Mouse (Mus musculus): Measurements from ENCODE around the gene Nf1. TPM values are rescaled to one million over a fixed set of nuclear protein-coding genes. Genes with fewer than 3 reads are reported as not detected.

Gene Nf1
- polyA plus RNA-seq, 1 experiment from 2014 or later = 19.6 TPM

DNA sequence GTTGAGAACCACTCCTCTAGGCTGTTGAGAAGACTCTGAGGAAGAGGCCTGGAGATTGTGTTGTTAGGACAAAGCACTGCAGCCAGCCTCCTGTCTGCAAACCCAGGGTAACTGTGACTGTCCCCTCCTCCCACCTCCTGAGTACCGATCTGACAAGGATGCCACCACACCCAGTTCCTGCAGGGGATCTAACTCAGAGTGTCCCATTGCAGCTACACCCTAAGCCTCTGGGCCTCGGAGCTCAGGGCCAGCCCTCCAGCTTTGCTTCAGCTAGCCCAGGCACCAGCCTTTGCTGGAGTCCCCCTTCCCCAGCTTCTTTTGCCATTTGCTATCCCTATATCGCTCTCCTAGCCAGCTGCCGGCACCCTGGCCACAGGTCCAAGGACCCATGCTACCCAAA is 274.2 kb downstream of the Nf1 start:
- Histone ChIP-seq H3K4me3 (ENCODE audit: low read depth, low read length) (no peak overlapping the region), H3K27ac (ENCODE audit: low read depth, low read length) (no peak overlapping the region), H3K9me3 (ENCODE audit: control insufficient read depth, low read length) (no peaks in the 10 kb centered on the region), H3K9ac (replicated peaks; ENCODE audit: low read depth, low read length) (no peak overlapping the region), H3K4me1 (ENCODE audit: control insufficient read depth, insufficient read depth, low read length) (peaks cover 17% of the 10 kb centered on the region), H3K27me3 (ENCODE audit: control insufficient read depth, insufficient read depth, low read length) (no peaks in the 10 kb centered on the region), H3K4me2 (ENCODE audit: low read depth, low read length) (no peak overlapping the region), H3K36me3 (ENCODE audit: control insufficient read depth, insufficient read depth, low read length) (no peaks in the 10 kb centered on the region)
- no peak for ATAC-seq (ENCODE audit: low read depth)
- WGBS = 56% methylated on average over 4 of the region's 4 CpGs

DNA sequence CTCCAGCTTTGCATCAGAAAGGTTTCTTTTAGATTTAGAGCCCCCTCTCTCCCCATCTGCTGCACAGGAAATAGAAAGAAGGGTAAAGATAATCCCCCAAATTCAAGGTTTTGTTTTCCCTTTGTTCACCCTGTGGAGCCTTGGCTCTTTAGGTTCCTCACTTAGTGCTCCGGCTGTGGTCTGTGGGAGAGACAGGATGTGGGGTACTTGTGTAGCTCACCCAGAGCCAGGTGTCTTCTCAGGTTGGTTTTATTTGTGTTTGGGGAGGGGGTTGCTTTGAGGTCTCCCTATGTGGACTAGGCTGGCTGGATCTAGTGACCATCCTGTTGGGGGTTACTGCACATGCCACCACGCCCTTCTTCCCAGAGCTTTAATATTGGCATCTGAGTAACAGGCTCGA is 275.4 kb downstream of the Nf1 start:
- Histone ChIP-seq H3K27me3 (ENCODE audit: control insufficient read depth, insufficient read depth, low read length) (no peaks in the 10 kb centered on the region), H3K9ac (replicated peaks; ENCODE audit: low read depth, low read length) (no peak overlapping the region), H3K4me1 (ENCODE audit: control insufficient read depth, insufficient read depth, low read length) (peaks cover 17% of the 10 kb centered on the region), H3K9me3 (ENCODE audit: control insufficient read depth, low read length) (no peaks in the 10 kb centered on the region), H3K4me2 (ENCODE audit: low read depth, low read length) (no peak overlapping the region), H3K27ac (ENCODE audit: low read depth, low read length) (no peak overlapping the region), H3K36me3 (ENCODE audit: control insufficient read depth, insufficient read depth, low read length) (no peaks in the 10 kb centered on the region), H3K4me3 (ENCODE audit: low read depth, low read length) (no peak overlapping the region)
- ATAC-seq (ENCODE audit: low read depth) = no peak
- WGBS = 89% methylated on average over 3 of the region's 3 CpGs

DNA sequence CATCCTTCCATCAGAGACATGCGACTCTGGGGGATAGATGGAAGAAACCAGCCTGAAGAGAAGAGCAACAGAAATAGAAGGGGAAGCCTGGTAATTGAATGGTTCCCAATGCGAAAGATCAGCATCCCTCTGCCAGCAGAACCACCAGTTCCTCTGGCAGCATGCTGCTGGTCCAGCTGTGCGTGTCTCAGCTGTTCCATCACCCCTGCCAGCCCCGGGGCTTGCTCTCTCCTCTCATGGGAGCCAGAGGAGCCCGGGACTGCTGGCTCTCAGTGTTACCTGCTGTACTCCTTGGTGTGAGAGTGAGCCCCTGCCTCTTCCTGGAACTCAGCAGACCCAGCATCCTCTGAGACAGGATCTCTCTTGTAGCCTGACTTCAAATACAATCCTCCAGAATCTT is 276.4 kb downstream of the Nf1 start:
- Histone ChIP-seq H3K4me2 (ENCODE audit: low read depth, low read length) (no peak overlapping the region), H3K36me3 (ENCODE audit: control insufficient read depth, insufficient read depth, low read length) (no peaks in the 10 kb centered on the region), H3K4me1 (ENCODE audit: control insufficient read depth, insufficient read depth, low read length) (peaks cover 10% of the 10 kb centered on the region), H3K27ac (ENCODE audit: low read depth, low read length) (no peak overlapping the region), H3K9me3 (ENCODE audit: control insufficient read depth, low read length) (no peaks in the 10 kb centered on the region), H3K9ac (replicated peaks; ENCODE audit: low read depth, low read length) (no peak overlapping the region), H3K27me3 (ENCODE audit: control insufficient read depth, insufficient read depth, low read length) (no peaks in the 10 kb centered on the region), H3K4me3 (ENCODE audit: low read depth, low read length) (no peak overlapping the region)
- WGBS = 59% methylated on average over 5 of the region's 5 CpGs
- ATAC-seq (ENCODE audit: low read depth) = no peak

DNA sequence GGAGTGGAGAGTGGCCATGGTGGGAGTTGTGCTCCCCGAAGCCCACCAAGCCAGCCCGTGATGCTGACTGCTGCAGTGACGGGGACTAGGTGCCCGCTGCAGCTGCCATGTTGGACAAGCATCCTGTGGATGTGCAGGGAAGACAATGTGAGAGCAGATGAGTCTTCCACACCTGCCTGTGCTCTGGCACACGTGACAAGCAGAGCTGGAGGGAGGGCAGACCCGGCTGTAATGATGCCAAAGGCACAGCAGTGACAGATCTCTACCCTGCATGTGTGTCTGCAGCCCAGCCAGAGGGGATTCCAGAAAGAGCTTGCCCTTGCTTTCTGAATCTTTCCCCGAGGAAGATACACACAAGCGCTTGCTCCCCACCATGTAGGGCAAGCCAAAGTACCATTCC is 278.5 kb downstream of the Nf1 start:
- H3K9me3 ChIP-seq (ENCODE audit: control insufficient read depth, low read length) = no peaks in the 10 kb centered on the region
- no peaks in the 10 kb centered on the region for H3K36me3 ChIP-seq (ENCODE audit: control insufficient read depth, insufficient read depth, low read length)
- H3K4me3 ChIP-seq (ENCODE audit: low read depth, low read length) = no peak overlapping the region
- peaks cover 3% of the 10 kb centered on the region; the same call in 1 of the 2 replicates for H3K4me1 ChIP-seq (ENCODE audit: control insufficient read depth, insufficient read depth, low read length)
- H3K4me2 ChIP-seq (ENCODE audit: low read depth, low read length) = no peak overlapping the region
- no peak overlapping the region for H3K9ac ChIP-seq (replicated peaks; ENCODE audit: low read depth, low read length)
- WGBS = 83% methylated on average over 8 of the region's 8 CpGs
- no peak overlapping the region for H3K27ac ChIP-seq (ENCODE audit: low read depth, low read length)
- no peaks in the 10 kb centered on the region for H3K27me3 ChIP-seq (ENCODE audit: control insufficient read depth, insufficient read depth, low read length)
- ATAC-seq (ENCODE audit: low read depth) = no peak

DNA sequence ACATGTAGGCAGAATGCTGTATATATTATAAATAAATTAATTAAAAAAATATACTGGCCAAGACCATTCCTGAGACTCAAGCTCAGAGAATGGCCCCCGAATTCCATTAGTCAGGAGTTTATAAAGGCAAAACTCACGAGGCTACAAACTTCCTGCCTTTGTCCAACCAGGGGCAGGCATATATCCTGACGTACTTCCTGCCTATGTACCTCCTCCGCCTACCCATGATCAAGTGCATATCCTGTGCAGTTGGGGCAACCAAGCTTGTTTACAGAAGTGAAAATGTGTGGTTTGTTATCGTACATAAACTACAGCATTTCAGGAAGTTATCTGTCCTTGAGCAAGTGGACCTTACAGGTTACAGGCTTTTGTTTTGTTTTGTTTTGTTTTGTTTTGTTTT is 283.5 kb downstream of the Nf1 start:
- H3K36me3 ChIP-seq (ENCODE audit: control insufficient read depth, insufficient read depth, low read length) = no peaks in the 10 kb centered on the region; the same call in 1 of the 2 replicates
- ATAC-seq (ENCODE audit: low read depth) = no peak
- H3K27me3 ChIP-seq (ENCODE audit: control insufficient read depth, insufficient read depth, low read length) = no peaks in the 10 kb centered on the region
- H3K9ac ChIP-seq (replicated peaks; ENCODE audit: low read depth, low read length) = no peak overlapping the region
- no peak overlapping the region for H3K4me3 ChIP-seq (ENCODE audit: low read depth, low read length)
- H3K4me1 ChIP-seq (ENCODE audit: control insufficient read depth, insufficient read depth, low read length) = 0 out of 2 replicates have a peak, but pooled peaks cover 6% of the 10 kb centered on the region
- no peak overlapping the region for H3K27ac ChIP-seq (ENCODE audit: low read depth, low read length)
- 91% methylated on average over 5 of the region's 5 CpGs for WGBS
- no peaks in the 10 kb centered on the region for H3K9me3 ChIP-seq (ENCODE audit: control insufficient read depth, low read length)
- no peak overlapping the region for H3K4me2 ChIP-seq (ENCODE audit: low read depth, low read length)

DNA sequence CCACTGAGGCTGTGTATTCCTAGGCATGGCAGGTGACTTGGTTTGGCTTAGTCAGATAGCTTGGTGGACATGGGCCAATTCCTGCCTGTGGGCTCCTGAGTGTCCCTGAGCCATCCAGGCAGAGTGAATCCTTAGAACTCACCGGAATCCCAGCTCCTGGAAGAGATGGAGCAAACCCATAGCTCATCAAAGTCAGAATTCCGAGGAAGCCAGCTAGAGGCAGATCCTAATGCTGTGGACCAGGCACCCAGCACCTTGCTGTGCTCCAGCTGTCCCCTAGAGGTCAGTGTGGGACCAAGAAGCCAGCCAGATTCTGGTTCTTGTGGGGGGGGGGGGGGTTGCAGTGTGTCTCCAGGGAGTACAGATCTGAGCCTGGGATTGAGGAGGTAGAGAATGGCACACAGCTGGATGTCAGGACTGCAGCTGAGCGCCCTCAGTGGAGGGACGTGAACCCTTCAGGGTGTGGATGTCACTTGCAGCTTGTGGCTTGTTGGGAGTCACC is 285.4 kb downstream of the Nf1 start:
- 0 out of 2 replicates have a peak, but pooled peaks cover 6% of the 10 kb centered on the region for H3K4me1 ChIP-seq (ENCODE audit: control insufficient read depth, insufficient read depth, low read length)
- no peak overlapping the region for H3K9ac ChIP-seq (replicated peaks; ENCODE audit: low read depth, low read length)
- WGBS = 17% methylated on average over 4 of the region's 4 CpGs
- no peak for ATAC-seq (ENCODE audit: low read depth)
- no peaks in the 10 kb centered on the region; the same call in none of the 2 replicates for H3K36me3 ChIP-seq (ENCODE audit: control insufficient read depth, insufficient read depth, low read length)
- H3K27me3 ChIP-seq (ENCODE audit: control insufficient read depth, insufficient read depth, low read length) = no peaks in the 10 kb centered on the region
- H3K4me2 ChIP-seq (ENCODE audit: low read depth, low read length) = no peak overlapping the region
- H3K27ac ChIP-seq (ENCODE audit: low read depth, low read length) = no peak overlapping the region
- no peak overlapping the region for H3K4me3 ChIP-seq (ENCODE audit: low read depth, low read length)
- no peaks in the 10 kb centered on the region for H3K9me3 ChIP-seq (ENCODE audit: control insufficient read depth, low read length)

DNA sequence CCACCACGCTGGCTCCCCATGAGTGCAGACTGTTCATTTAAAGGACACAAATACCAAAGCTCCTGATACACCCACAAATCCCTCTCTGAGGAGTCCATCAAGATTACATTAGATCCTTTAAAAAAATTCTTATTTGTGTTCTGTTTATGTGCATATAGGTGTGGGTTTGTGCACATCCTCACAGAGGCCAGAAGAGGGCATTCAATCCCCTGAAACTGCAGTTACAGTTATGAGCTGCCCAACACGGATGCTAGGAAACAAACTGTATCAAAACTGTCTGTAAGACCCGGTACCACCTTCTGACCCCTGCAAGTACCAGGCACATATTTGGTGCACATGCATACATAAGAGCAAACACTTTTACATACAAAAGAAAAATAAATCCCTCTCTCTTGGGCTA is 289.2 kb downstream of the Nf1 start:
- no peaks in the 10 kb centered on the region for H3K9me3 ChIP-seq (ENCODE audit: control insufficient read depth, low read length)
- no peak overlapping the region for H3K27ac ChIP-seq (ENCODE audit: low read depth, low read length)
- no peak overlapping the region for H3K4me2 ChIP-seq (ENCODE audit: low read depth, low read length)
- no peak for ATAC-seq (ENCODE audit: low read depth)
- H3K4me3 ChIP-seq (ENCODE audit: low read depth, low read length) = no peak overlapping the region
- 0 out of 2 replicates have a peak, but pooled peaks cover 2% of the 10 kb centered on the region for H3K4me1 ChIP-seq (ENCODE audit: control insufficient read depth, insufficient read depth, low read length)
- no peak overlapping the region for H3K9ac ChIP-seq (replicated peaks; ENCODE audit: low read depth, low read length)
- no peaks in the 10 kb centered on the region for H3K27me3 ChIP-seq (ENCODE audit: control insufficient read depth, insufficient read depth, low read length)
- H3K36me3 ChIP-seq (ENCODE audit: control insufficient read depth, insufficient read depth, low read length) = no peaks in the 10 kb centered on the region; the same call in 1 of the 2 replicates
- WGBS = 77% methylated on average over 3 of the region's 3 CpGs

DNA sequence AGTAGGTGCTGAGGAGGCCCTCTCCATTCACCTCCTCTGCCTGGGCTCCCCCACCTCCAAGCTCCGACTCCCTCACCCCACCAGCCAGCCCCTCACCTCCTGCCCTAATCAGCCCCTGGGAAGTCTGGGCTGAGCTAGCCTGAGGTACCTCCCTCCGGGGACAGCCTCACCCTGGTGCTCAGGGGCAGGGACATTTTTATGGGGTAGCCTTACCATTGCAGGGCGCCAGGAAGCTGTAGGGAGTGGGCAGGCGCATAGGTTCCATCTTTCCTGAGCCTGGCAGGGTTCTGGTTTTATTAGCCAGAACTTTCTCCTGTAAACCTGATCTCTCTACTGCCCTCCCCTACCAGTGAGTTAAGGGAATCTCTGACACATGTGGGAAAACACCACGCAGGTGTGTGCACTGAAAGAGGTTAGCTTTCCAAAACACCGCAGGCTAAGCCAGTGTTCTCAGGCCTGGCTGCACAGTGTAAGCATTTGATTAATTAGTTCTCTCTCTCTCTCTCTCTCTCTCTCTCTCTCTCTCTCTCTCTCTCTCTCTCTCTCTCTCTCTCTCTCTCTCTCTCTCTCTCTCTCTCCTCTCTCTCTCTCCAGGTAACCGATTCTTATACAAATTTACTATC is 290.4 kb downstream of the Nf1 start:
- H3K9ac ChIP-seq (replicated peaks; ENCODE audit: low read depth, low read length) = no peak overlapping the region
- H3K4me1 ChIP-seq (ENCODE audit: control insufficient read depth, insufficient read depth, low read length) = 0 out of 2 replicates have a peak, but pooled peaks cover 2% of the 10 kb centered on the region
- no peaks in the 10 kb centered on the region; the same call in 1 of the 2 replicates for H3K36me3 ChIP-seq (ENCODE audit: control insufficient read depth, insufficient read depth, low read length)
- H3K4me2 ChIP-seq (ENCODE audit: low read depth, low read length) = no peak overlapping the region
- no peak overlapping the region for H3K4me3 ChIP-seq (ENCODE audit: low read depth, low read length)
- 82% methylated on average over 7 of the region's 7 CpGs for WGBS
- H3K27ac ChIP-seq (ENCODE audit: low read depth, low read length) = no peak overlapping the region
- no peaks in the 10 kb centered on the region for H3K9me3 ChIP-seq (ENCODE audit: control insufficient read depth, low read length)
- no peak for ATAC-seq (ENCODE audit: low read depth)
- H3K27me3 ChIP-seq (ENCODE audit: control insufficient read depth, insufficient read depth, low read length) = no peaks in the 10 kb centered on the region

DNA sequence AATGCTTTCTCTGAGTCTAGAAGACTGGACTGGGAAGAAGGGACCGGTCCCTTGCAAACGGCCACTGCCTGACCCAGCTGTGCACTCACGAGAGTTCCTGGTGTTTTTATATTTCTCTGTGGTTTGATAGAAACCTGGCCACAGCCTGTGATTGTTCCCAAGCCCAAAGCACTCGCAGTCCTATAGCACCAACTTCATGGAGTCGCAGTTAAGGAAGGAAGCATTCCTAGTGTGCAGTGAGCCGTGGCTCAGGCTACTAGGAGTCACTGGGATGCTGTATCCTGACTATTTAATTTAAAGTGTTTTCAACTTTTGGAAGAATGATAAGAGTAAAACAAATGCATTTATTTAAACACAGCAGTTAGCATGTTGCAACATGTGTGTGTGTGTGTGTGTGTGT is 291.0 kb downstream of the Nf1 start:
- 40% methylated on average over 6 of the region's 6 CpGs for WGBS
- ATAC-seq (ENCODE audit: low read depth) = no peak
- H3K27me3 ChIP-seq (ENCODE audit: control insufficient read depth, insufficient read depth, low read length) = no peaks in the 10 kb centered on the region
- H3K9me3 ChIP-seq (ENCODE audit: control insufficient read depth, low read length) = no peaks in the 10 kb centered on the region
- H3K4me2 ChIP-seq (ENCODE audit: low read depth, low read length) = no peak overlapping the region
- no peak overlapping the region for H3K27ac ChIP-seq (ENCODE audit: low read depth, low read length)
- H3K4me3 ChIP-seq (ENCODE audit: low read depth, low read length) = no peak overlapping the region
- no peak overlapping the region for H3K9ac ChIP-seq (replicated peaks; ENCODE audit: low read depth, low read length)
- H3K36me3 ChIP-seq (ENCODE audit: control insufficient read depth, insufficient read depth, low read length) = no peaks in the 10 kb centered on the region; the same call in 1 of the 2 replicates
- no peaks in the 10 kb centered on the region for H3K4me1 ChIP-seq (ENCODE audit: control insufficient read depth, insufficient read depth, low read length)
